Mouse (Mus musculus) gastrocnemius, adult 2 months (tissue): ENCODE results near the gene Zmiz2. TPM values are rescaled to one million over a fixed set of nuclear protein-coding genes. Genes with fewer than 3 reads are reported as not detected.
A peak's percentile ranks its signal among the peaks of the same experiment; 100 is the strongest.
"Not testable (repeated sequence)": the region's sequence is repeated elsewhere in the genome, so short reads cannot be mapped to it uniquely, and the experiment has no call there.

ENCODE experiments used
- DNase-seq: peaks from one replicate; pipeline ENCODE4 v3.0.0; 2022
- H3K27ac ChIP-seq: fragments of 200-600 bp; 2 replicates; pipeline ENCODE4 v1.8.1; 2022; ENCODE audit warnings: mild to moderate bottlenecking
- H3K4me3 ChIP-seq: fragments of 200-600 bp; 2 replicates; pipeline ENCODE4 v1.8.1; 2022; ENCODE audit warnings: mild to moderate bottlenecking, moderate library complexity
- CTCF ChIP-seq: fragments of 200-600 bp; IDR thresholded peaks from 2 replicates; pipeline ENCODE4 v1.8.1; 2022; ENCODE audit warnings: antibody characterized with exemption, mild to moderate bottlenecking, moderate library complexity
- intact Hi-C: fragments of 180-260 bp; cut with DNase I; formaldehyde crosslinking; loops from one replicate; pipeline ENCODE4 v1.15.1; 2025
- total RNA-seq, 2 experiments: library from RNA; stranded (reverse); gene quantifications; 2 replicates each; pipeline ENCODE4 v1.2.3; 2021

Gene Zmiz2
- total RNA-seq, 2 experiments from 2014 or later: 45.4 to 52.0 TPM

DNA sequence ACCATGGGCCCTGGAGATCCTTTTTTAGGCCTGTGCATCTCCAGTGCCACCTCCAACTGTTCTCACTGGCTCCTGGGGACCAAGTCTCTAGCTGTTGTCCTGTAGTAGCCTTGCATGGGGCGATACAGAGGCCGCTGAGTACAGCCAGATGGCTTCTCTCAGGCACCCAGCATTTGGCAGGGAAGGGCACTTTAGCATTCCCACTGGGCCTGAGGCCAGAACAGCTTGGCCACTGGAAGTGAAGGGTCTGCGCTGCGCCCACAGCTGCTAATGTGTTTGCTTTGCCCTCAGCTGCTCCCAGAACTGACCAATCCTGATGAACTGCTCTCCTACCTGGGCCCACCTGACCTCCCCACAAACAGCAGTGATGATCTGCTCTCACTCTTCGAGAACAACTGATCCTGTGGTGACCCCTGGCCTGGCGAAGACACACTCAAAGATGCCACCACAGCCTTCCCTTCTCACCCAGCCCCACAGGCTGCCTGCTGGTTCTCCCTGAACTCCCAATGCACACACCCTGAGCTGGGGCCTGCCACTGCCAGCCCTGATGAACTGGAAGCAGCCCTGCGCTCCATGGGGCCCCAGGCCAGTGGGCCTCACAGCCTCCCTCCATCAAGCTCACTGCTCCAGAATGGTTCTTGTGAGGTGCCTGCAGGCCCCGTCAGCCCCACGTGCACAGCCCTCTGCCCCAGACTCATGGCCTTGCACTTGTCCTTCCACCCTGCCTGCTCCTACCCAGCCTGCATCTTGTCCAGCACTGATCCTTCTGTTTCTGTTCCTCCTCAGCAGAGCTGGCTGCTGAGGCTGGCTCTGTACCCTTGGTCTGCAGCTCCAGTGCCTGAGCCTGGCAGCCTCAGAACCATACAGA, 16.1 kb downstream of the Zmiz2 start:
- no peak for TF ChIP-seq CTCF
- peak overlapping the region; percentile 52 for H3K4me3 ChIP-seq
- intact Hi-C loops: no loop called here
- peak overlapping the region; percentile 90 for H3K27ac ChIP-seq
- DNase-seq: peak; percentile 37

DNA sequence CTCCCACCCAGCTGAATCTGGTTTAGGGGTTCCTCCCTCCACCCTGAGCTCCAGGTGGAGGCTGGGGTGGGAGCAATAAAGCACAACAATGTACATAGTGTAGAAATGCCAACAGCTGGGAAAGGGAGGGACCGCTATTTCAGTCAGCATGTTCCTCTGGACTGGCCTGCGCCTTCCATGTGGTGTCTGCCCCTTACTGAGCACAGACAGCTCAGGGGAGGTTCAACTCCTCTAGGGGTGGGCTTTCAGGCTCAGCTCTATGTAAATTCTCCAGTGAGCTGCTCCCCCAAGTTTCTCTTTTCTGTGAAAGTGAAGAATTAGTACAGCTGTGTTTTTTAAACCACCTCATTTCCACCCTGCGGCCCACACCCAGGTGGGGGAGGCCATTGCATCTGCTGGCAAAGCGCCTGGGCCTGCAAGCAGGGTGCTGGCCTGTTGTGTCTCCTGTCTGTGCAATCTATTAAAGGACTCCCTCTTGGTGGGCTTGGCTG, 16.8 kb downstream of the Zmiz2 start:
- no peak for TF ChIP-seq CTCF
- intact Hi-C loops: no loop called here

DNA sequence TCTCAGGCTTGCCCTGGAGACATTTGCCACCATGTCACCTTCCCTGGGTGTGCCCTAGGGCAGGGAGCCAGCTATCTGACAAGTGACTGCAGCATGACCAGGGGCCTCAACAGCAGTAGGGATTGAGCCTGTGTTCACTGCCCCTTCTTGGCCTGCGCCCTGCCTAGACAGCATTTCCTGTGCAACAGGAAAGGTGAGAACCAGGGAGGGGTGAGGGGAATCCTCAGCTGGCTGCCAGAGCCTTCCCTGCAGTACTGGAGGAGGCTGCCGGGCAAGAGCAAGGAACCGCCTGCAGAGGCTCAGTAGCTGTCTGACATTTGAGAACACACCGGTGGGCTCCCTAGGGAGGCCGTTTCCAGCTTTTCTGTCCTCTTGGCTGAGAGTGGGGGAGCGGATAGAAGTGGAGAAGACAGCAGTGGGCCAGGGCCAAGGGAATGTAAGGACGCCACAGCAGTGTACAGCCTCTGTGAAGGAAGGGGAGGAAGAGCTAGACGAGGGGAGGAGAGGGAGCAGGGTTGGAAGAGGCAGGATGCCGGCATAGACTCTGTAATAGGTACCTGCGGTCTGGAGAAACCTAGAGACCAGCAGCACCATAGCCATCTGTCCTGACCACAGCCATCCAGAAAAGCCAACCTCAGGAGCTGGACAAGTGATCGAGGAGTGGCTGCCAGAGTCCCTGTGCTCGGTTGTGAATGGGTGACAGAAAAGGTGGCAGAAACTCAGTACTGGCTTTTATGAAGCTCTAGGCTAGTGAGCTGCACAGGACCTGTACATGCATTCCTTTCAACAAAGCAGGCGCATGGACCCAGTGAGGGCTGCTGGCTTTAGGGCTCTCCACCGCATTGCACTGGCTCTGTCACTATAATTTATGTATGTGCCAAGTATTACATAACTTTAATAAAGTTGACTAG, 17.6 kb downstream of the Zmiz2 start:
- peak; percentile 93 for DNase-seq
- intact Hi-C loops: no loop called here
- Histone ChIP-seq H3K27ac (peak overlapping the region; percentile 90), H3K4me3 (peak overlapping the region; percentile 52)
- no peak for TF ChIP-seq CTCF

More for the DNA sequence above, 16.8 kb downstream of the Zmiz2 start:
- peak; percentile 73 for DNase-seq
- peak overlapping the region; percentile 52 for H3K4me3 ChIP-seq
- peak overlapping the region; percentile 90 for H3K27ac ChIP-seq

GRCm38 (mm10) chr11:6407162-6407621, 18.3 kb downstream of the Zmiz2 start:
- intact Hi-C loops: no loop called here
- H3K27ac ChIP-seq: peak overlapping the region; percentile 90
- no peak for TF ChIP-seq CTCF
- peak overlapping the region; percentile 52 for H3K4me3 ChIP-seq
- no peak for DNase-seq

DNA sequence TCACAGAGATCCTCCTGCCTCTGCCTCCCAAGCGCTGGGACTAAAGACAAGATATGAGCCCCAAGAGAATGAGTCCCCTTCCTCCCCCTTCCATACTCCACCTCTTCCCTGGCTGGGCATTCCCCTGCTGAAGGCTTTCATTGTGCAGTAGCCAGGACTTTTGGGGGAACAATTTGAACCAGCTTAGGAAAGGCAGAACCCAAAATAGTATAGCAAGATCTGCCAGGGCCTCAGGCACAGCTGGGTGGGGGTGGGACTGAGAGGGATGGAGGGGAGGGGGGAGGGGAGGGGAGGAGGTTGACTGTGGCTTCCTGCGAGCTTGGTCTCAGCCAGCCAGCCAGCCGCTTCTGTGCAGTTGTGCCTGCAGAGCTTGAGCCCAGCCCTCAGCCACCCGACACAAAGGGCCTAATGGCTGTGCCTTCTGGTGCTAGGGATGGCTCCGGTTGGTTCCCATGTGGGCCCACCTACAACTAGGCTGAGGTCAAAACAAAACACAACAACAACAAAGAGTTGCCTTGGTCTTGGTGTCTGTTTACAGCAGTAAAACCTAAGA, 21.3 kb downstream of the Zmiz2 start:
- H3K27ac ChIP-seq: peak overlapping the region; percentile 57
- DNase-seq: peak; percentile 46
- TF ChIP-seq CTCF: no peak
- H3K4me3 ChIP-seq: no peak overlapping the region
- intact Hi-C loops: loop anchor here (2.0 kb wide), 1 partner anchor 43 kb away; no protein-coding TSS in a partner anchor

DNA sequence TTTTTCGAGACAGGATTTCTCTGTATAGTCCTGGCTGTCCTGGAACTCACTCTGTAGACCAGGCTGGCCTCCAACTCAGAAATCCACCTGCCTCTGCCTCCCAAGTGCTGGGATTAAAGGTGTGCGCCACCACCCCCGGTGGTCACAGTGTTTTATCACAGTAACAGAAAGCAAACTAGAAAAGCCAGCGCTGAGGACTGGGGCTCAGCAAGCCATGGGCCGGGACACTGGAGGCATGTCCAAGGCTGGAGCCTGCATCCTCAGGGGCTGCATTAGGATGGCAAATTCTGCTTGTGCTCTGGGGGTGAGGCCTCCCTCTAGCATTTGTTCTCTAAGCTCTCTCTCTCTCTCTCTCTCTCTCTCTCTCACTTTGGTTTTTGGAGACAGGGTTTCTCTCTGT, 21.9 kb downstream of the Zmiz2 start:
- not testable (repeated sequence) for DNase-seq, H3K4me3 ChIP-seq
- intact Hi-C loops: loop anchor here (2.0 kb wide), 1 partner anchor 44 kb away; no protein-coding TSS in a partner anchor
- H3K27ac ChIP-seq: peak overlapping the region; percentile 57

- 0 out of 2 replicates have a peak, but pooled peaks have one; percentile 100 for TF ChIP-seq CTCF
- peak; percentile 86 for DNase-seq
- H3K4me3 ChIP-seq: no peak overlapping the region
- H3K27ac ChIP-seq: peak overlapping the region; percentile 60
- intact Hi-C loops: loop anchor here (2.0 kb wide), 1 partner anchor 45 kb away; no protein-coding TSS in a partner anchor
Observed at GRCm38 (mm10) chr11:6411684-6412083, 22.8 kb downstream of the Zmiz2 start.

DNA sequence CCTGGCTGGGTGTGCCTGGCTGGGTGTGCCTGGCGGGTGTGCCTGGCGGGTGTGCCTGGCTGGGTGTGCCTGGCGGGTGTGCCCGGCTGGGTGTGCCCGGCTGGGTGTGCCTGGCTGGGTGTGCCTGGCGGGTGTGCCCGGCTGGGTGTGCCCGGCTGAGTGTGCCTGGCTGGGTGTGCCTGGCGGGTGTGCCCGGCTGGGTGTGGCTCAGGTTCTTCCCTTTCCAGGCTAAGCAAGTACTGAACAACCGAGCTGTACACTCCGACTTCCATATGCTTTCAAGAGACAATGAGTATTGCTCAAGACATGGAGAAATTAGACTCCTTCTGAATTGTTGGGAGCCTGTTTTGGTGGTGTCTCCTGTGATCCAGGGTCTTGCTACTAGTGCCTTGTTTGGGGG, 24.4 kb downstream of the Zmiz2 start:
- no peak overlapping the region for H3K4me3 ChIP-seq
- no peak overlapping the region for H3K27ac ChIP-seq
- intact Hi-C loops: no loop called here
- no peak for DNase-seq
- no peak for TF ChIP-seq CTCF

- no peak for DNase-seq
- no peak for TF ChIP-seq CTCF
- Histone ChIP-seq H3K27ac (peak within 1 kb of the TSS; percentile 98), H3K4me3 (peak within 1 kb of the TSS; percentile 75)
- intact Hi-C loops: no loop called here
Observed at GRCm38 (mm10) chr11:6414751-6415550, 26.1 kb downstream of the Zmiz2 start, which contains the start of gene Ppia. Ppia (plus strand) TSS chr11:6415443.

GRCm38 (mm10) chr11:6415551-6416404, 26.9 kb downstream of the Zmiz2 start:
- intact Hi-C loops: no loop called here
- TF ChIP-seq CTCF: no peak
- peak; percentile 98 for DNase-seq

More at GRCm38 (mm10) chr11:6415551-6416404, 26.9 kb downstream of the Zmiz2 start:
- H3K27ac ChIP-seq: peak overlapping the region; percentile 98
- H3K4me3 ChIP-seq: peak overlapping the region; percentile 75
